Mouse (Mus musculus) kidney, postnatal 14 days (tissue): Measurements from ENCODE around the gene Plxnb2.

Experiments used
- DNase-seq: peaks from one replicate; pipeline ENCODE4 v3.0.0; 2022; ENCODE audit warnings: mixed read lengths

Gene Plxnb2

GRCm38 (mm10) chr15:89180571-89181229, at the start of gene Plxnb2:
TSS of gene Plxnb2 (minus strand) at chr15:89180788.
- DNase-seq = peak; percentile 91

GRCm38 (mm10) chr15:89215611-89216233, 35.1 kb upstream of the Plxnb2 start:
- no peak for DNase-seq

GRCm38 (mm10) chr15:89214953-89215352, 34.4 kb upstream of the Plxnb2 start:
- no peak for DNase-seq

- DNase-seq = no peak
Observed at GRCm38 (mm10) chr15:89213517-89213916, 32.9 kb upstream of the Plxnb2 start.

GRCm38 (mm10) chr15:89212495-89212894, 31.9 kb upstream of the Plxnb2 start:
- DNase-seq = no peak

- no peak for DNase-seq
Observed at GRCm38 (mm10) chr15:89211716-89212461, 31.3 kb upstream of the Plxnb2 start.

- DNase-seq = peak; percentile 92
Observed at GRCm38 (mm10) chr15:89210915-89211715, 30.5 kb upstream of the Plxnb2 start, which contains the start of gene Ppp6r2. TSS of gene Ppp6r2 (plus strand) at chr15:89211553.

- peak; percentile 90 for DNase-seq
Observed at GRCm38 (mm10) chr15:89209886-89210761, 29.5 kb upstream of the Plxnb2 start.

GRCm38 (mm10) chr15:89207457-89207856, 26.9 kb upstream of the Plxnb2 start:
- DNase-seq = no peak

GRCm38 (mm10) chr15:89197056-89197455, 16.5 kb upstream of the Plxnb2 start:
- DNase-seq = no peak

GRCm38 (mm10) chr15:89196313-89196706, 15.7 kb upstream of the Plxnb2 start, which contains the start of gene Dennd6b:
TSS of gene Dennd6b (minus strand) at chr15:89196496.
- peak; percentile 97 for DNase-seq

GRCm38 (mm10) chr15:89195690-89196312, 15.2 kb upstream of the Plxnb2 start:
- peak; percentile 94 for DNase-seq

- no peak for DNase-seq
Observed at GRCm38 (mm10) chr15:89195261-89195681, 14.7 kb upstream of the Plxnb2 start.

GRCm38 (mm10) chr15:89184937-89185227, 4.3 kb upstream of the Plxnb2 start:
- DNase-seq = no peak

- no peak for DNase-seq
Observed at GRCm38 (mm10) chr15:89184141-89184936, 3.8 kb upstream of the Plxnb2 start.

GRCm38 (mm10) chr15:89182842-89183241, 2.3 kb upstream of the Plxnb2 start:
- DNase-seq = no peak

GRCm38 (mm10) chr15:89182328-89182741, 1.7 kb upstream of the Plxnb2 start:
- DNase-seq = peak; percentile 61

- no peak for DNase-seq
Observed at GRCm38 (mm10) chr15:89181561-89182270, 1.1 kb upstream of the Plxnb2 start.

GRCm38 (mm10) chr15:89180081-89180541, 477 bp downstream of the Plxnb2 start:
- DNase-seq = no peak

GRCm38 (mm10) chr15:89179630-89179964, 991 bp downstream of the Plxnb2 start:
- DNase-seq = no peak
